In the genomic region with DNA sequence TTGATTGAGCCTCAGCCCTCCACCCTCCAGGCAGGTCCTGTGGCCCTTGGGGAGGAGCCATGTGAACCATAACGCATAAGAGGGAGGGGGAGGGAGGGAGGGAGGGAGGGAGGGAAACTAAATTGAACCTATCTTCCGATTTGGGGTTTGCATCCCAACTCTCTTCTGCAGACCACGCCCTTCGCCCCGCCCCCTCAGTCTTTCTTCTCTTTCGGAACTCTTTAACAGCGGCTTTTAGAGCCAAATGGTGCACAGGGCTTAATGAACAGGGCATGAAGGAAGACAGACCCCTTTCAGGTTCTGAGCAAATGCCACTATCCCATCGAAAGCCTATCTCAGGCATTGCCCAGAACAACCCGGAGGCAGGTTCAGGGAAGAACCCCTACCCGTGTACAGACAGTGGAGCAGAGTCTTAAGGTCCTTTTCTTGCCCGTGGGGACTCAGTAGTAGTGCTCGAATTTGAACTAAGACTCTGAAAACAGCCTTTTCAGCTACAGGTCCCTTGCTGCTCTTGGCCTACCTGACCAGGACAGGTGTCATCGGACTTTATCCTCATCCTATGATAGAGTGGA, we compare ENCODE assay signal across 9 mouse cellular contexts. TPM values are rescaled to one million over a fixed set of nuclear protein-coding genes. Genes with fewer than 3 reads are reported as not detected.
DNase-seq lines count a peak whose midpoint lies in the region; ATAC-seq and TF ChIP-seq lines count a peak whose summit lies in the region.
"Had no signal": no experiment of that assay in that cellular context is flagged by ENCODE, and none has a peak within 500 bp of the region (broad histone marks: within the 10 kb centered on the region; RNA-seq: fewer than 3 reads in every experiment).

No protein-coding gene starts in this region.

- no peak overlapping the region for H3K9ac ChIP-seq in heart, embryonic 13.5 days
- H3K9ac ChIP-seq in hindbrain, embryonic 14.5 days, result peak overlapping the region; percentile 83
- H3K9ac ChIP-seq in lung, postnatal 0 days (replicated peaks; ENCODE audit: low read depth), result no peak overlapping the region

- no peak for TF ChIP-seq CTCF in bone marrow macrophage, adult 2 months (IDR thresholded peaks at IDR 0.05; ENCODE audit: low read depth, low read length)
- no peak for TF ChIP-seq CTCF in lung, postnatal 0 days (IDR thresholded peaks at IDR 0.05)

- peaks cover 26% of the 10 kb centered on the region for H3K4me1 ChIP-seq in heart, embryonic 13.5 days
- peaks cover 5% of the 10 kb centered on the region; the same call in 1 of the 2 replicates for H3K4me1 ChIP-seq in bone marrow macrophage, adult 2 months (ENCODE audit: control insufficient read depth, insufficient read depth, low read length)
- H3K4me1 ChIP-seq in hindbrain, embryonic 14.5 days (replicated peaks; ENCODE audit: control insufficient read depth, insufficient read depth, low read length), result peaks cover 17% of the 10 kb centered on the region
- peaks cover 8% of the 10 kb centered on the region; the same call in 1 of the 2 replicates for H3K4me1 ChIP-seq in lung, postnatal 0 days (ENCODE audit: insufficient read depth, low read depth, low read length)

- TF ChIP-seq POLR2A in bone marrow macrophage, adult 2 months (IDR thresholded peaks at IDR 0.05; ENCODE audit: borderline replicate concordance, low read depth, low read length), result no peak

- WGBS in heart, embryonic 13.5 days, result 4% methylated on average over 13 of the region's 13 CpGs
- under 1% methylated on average over 13 of the region's 13 CpGs for whole genome bisulfite sequencing in hindbrain, embryonic 14.5 days
- 4% methylated on average over 12 of the region's 13 CpGs for WGBS in lung, postnatal 0 days

- no peak for DNase-seq in heart, adult 8-10 months (ENCODE audit: low spot score)
- DNase-seq in hindbrain, embryonic 14.5 days (ENCODE audit: low spot score), result peak; percentile 56
- peak; percentile 22 for DNase-seq in lung, postnatal 0 days (ENCODE audit: low spot score)
- no peak for DNase-seq in cerebellum, adult 11-12 months
- DNase-seq in spleen, postnatal 4 days (ENCODE audit: low spot score in 2 of 2), result no peak

- TF ChIP-seq EP300 in lung, postnatal 0 days (IDR thresholded peaks at IDR 0.05), result no peak

- no peak for ATAC-seq in heart, embryonic 13.5 days (ENCODE audit: extremely low read depth, insufficient number of reproducible peaks, low FRiP score, low TSS enrichment)
- peak; percentile 40; the same call in 1 of the 2 replicates for ATAC-seq in hindbrain, embryonic 14.5 days (ENCODE audit: low FRiP score)
- no peak for ATAC-seq in lung, postnatal 0 days
- ATAC-seq in cerebellum, adult (ENCODE audit: insufficient number of reproducible peaks, low FRiP score, low TSS enrichment), result no peak

- peak overlapping the region; percentile 61 for H3K4me2 ChIP-seq in heart, embryonic 13.5 days
- peak overlapping the region; percentile 68 for H3K4me2 ChIP-seq in hindbrain, embryonic 14.5 days (replicated peaks)
- H3K4me2 ChIP-seq in lung, postnatal 0 days (replicated peaks; ENCODE audit: low read depth, low read length), result peak overlapping the region; percentile 34

- no peaks in the 10 kb centered on the region for H3K9me3 ChIP-seq in heart, embryonic 13.5 days
- no peaks in the 10 kb centered on the region for H3K9me3 ChIP-seq in hindbrain, embryonic 14.5 days (ENCODE audit: control insufficient read depth, low read length)
- no peaks in the 10 kb centered on the region for H3K9me3 ChIP-seq in lung, postnatal 0 days (ENCODE audit: low read length)

- H3K27ac ChIP-seq in heart, embryonic 13.5 days (replicated peaks), result no peak overlapping the region
- H3K27ac ChIP-seq in bone marrow macrophage, adult 2 months (ENCODE audit: insufficient read depth, low read depth, low read length), result no peak overlapping the region
- peak overlapping the region; percentile 84 for H3K27ac ChIP-seq in hindbrain, embryonic 14.5 days
- no peak overlapping the region for H3K27ac ChIP-seq in lung, postnatal 0 days (ENCODE audit: low read length)

- H3K4me3 ChIP-seq in heart, embryonic 13.5 days, result peak overlapping the region; percentile 32
- H3K4me3 ChIP-seq in bone marrow macrophage, adult 2 months (ENCODE audit: insufficient read depth, low read length), result peak overlapping the region; percentile 19; the same call in 1 of the 2 replicates
- peak overlapping the region; percentile 57 for H3K4me3 ChIP-seq in hindbrain, embryonic 14.5 days (replicated peaks; ENCODE audit: low read length)
- H3K4me3 ChIP-seq in lung, postnatal 0 days (ENCODE audit: low read depth, low read length), result no peak overlapping the region

- no peaks in the 10 kb centered on the region for H3K36me3 ChIP-seq in heart, embryonic 13.5 days
- no peaks in the 10 kb centered on the region for H3K36me3 ChIP-seq in hindbrain, embryonic 14.5 days (replicated peaks; ENCODE audit: control insufficient read depth, insufficient read depth)
- no peaks in the 10 kb centered on the region for H3K36me3 ChIP-seq in lung, postnatal 0 days (ENCODE audit: insufficient read depth, low read length)

- peaks cover 62% of the 10 kb centered on the region for H3K27me3 ChIP-seq in heart, embryonic 13.5 days (replicated peaks)
- H3K27me3 ChIP-seq in hindbrain, embryonic 14.5 days (ENCODE audit: control insufficient read depth, insufficient read depth, low read length), result no peaks in the 10 kb centered on the region
- H3K27me3 ChIP-seq in lung, postnatal 0 days (replicated peaks; ENCODE audit: insufficient read depth, low read length), result 0 out of 2 replicates have a peak, but pooled peaks cover 3% of the 10 kb centered on the region

RNA-seq across cellular contexts. Expression of a gene that starts 0.6 kb away (rescaled TPM):
- 0.16 TPM in 1 of 2 replicates, not detected in the other for polyA plus RNA-seq in heart, embryonic 13.5 days (2015; fragmentation: Nextera tagmentation; extraction: Ambion mirVana)
- total RNA-seq in heart, adult 8-10 months (2022), result not detected
- not detected in 2 replicates for polyA plus RNA-seq in bone marrow macrophage, adult 2 months (2012; ENCODE audit: insufficient read depth, insufficient read length, missing spikeins)
- 6.2 and 6.3 TPM in 2 replicates for polyA plus RNA-seq in hindbrain, embryonic 14.5 days (2014; fragmentation: Nextera tagmentation; extraction: Ambion mirVana)
- 1.2 and 2.0 TPM in 2 replicates for polyA plus RNA-seq in lung, postnatal 0 days (2015; fragmentation: Nextera tagmentation; extraction: Ambion mirVana)
- total RNA-seq: heart, postnatal 14 days had no signal

RNA-seq across cellular contexts. Expression of a gene that starts 20.1 kb away (rescaled TPM):
- 5.1 and 5.2 TPM in 2 replicates for polyA plus RNA-seq in heart, embryonic 13.5 days (2015; fragmentation: Nextera tagmentation; extraction: Ambion mirVana)
- total RNA-seq in heart, adult 8-10 months (2022), result 1 to 10 TPM; 2.2 to 2.6 (median 2.6) TPM
- 0.27 and 0.36 TPM in 2 replicates for polyA plus RNA-seq in bone marrow macrophage, adult 2 months (2012; ENCODE audit: insufficient read depth, insufficient read length, missing spikeins)
- 12.4 and 12.5 TPM in 2 replicates for polyA plus RNA-seq in hindbrain, embryonic 14.5 days (2014; fragmentation: Nextera tagmentation; extraction: Ambion mirVana)
- 2.5 and 2.6 TPM in 2 replicates for polyA plus RNA-seq in lung, postnatal 0 days (2015; fragmentation: Nextera tagmentation; extraction: Ambion mirVana)

RNA-seq across cellular contexts. Expression of a gene that starts 32.3 kb away (rescaled TPM):
- polyA plus RNA-seq in heart, embryonic 13.5 days (2015; fragmentation: Nextera tagmentation; extraction: Ambion mirVana), result 0.18 TPM in 1 of 2 replicates, not detected in the other
- not detected for total RNA-seq in heart, adult 8-10 months (2022)
- not detected in 2 replicates for polyA plus RNA-seq in bone marrow macrophage, adult 2 months (2012; ENCODE audit: insufficient read depth, insufficient read length, missing spikeins)
- polyA plus RNA-seq in hindbrain, embryonic 14.5 days (2014; fragmentation: Nextera tagmentation; extraction: Ambion mirVana), result not detected in 2 replicates
- polyA plus RNA-seq in lung, postnatal 0 days (2015; fragmentation: Nextera tagmentation; extraction: Ambion mirVana), result 0.15 and 0.20 TPM in 2 replicates
- total RNA-seq: heart, postnatal 14 days had no signal

RNA-seq across cellular contexts. Expression of a gene that starts 41.7 kb away (rescaled TPM):
- polyA plus RNA-seq in heart, embryonic 13.5 days (2015; fragmentation: Nextera tagmentation; extraction: Ambion mirVana), result 40.8 and 42.8 TPM in 2 replicates
- total RNA-seq in heart, adult 8-10 months (2022), result 10 to 100 TPM; 13.7 to 16.4 (median 13.8) TPM
- polyA plus RNA-seq in bone marrow macrophage, adult 2 months (2012; ENCODE audit: insufficient read depth, insufficient read length, missing spikeins), result 54.6 and 61.0 TPM in 2 replicates
- 99.7 and 100 TPM in 2 replicates for polyA plus RNA-seq in hindbrain, embryonic 14.5 days (2014; fragmentation: Nextera tagmentation; extraction: Ambion mirVana)
- polyA plus RNA-seq in lung, postnatal 0 days (2015; fragmentation: Nextera tagmentation; extraction: Ambion mirVana), result 61.1 and 66.4 TPM in 2 replicates

Comparison
In these comparisons a context has a peak if more than half of its experiments do, and no peak if none do; other contexts are left out.
1. DNase-seq: peak in hindbrain, embryonic 14.5 days (single experiment) and lung, postnatal 0 days (single experiment); none in heart, adult 8-10 months (single experiment), cerebellum, adult 11-12 months (single experiment) and spleen, postnatal 4 days (0 of 2).
2. Peak in every context shown above with its lines, with median percentiles within 50 percentile points of each other: H3K4me2 ChIP-seq.